ENCODE assay signal across 9 mouse cellular contexts in genomic region chr2:162791374-162792098, GRCm38 (mm10).
DNase-seq lines count a peak whose midpoint lies in the region; ATAC-seq lines count a peak whose summit lies in the region.
"Had no signal": no experiment of that assay in that cellular context is flagged by ENCODE, and none has a peak within 500 bp of the region (broad histone marks: within the 10 kb centered on the region; RNA-seq: fewer than 3 reads in every experiment).

No protein-coding gene starts in this region.

- peak; percentile 6 for DNase-seq in embryonic facial prominence, embryonic 14.5 days (ENCODE audit: low spot score)
- DNase-seq in embryonic facial prominence, embryonic 10.5 days (ENCODE audit: low spot score): no peak
- DNase-seq in midbrain, embryonic 10.5 days (ENCODE audit: low spot score): no peak
- DNase-seq in cerebellum, postnatal 14 days: peak; percentile 66 to 73
- no peak for DNase-seq in kidney, adult 9 months
- no peak for DNase-seq in thymus, adult 18-20 months

- no peaks in the 10 kb centered on the region for H3K36me3 ChIP-seq in embryonic facial prominence, embryonic 14.5 days (ENCODE audit: control insufficient read depth, insufficient read depth, low read length)
- H3K36me3 ChIP-seq in embryonic facial prominence, embryonic 10.5 days (replicated peaks): no peaks in the 10 kb centered on the region
- H3K36me3 ChIP-seq in midbrain, embryonic 13.5 days: no peaks in the 10 kb centered on the region
- no peaks in the 10 kb centered on the region for H3K36me3 ChIP-seq in midbrain, embryonic 10.5 days
- no peaks in the 10 kb centered on the region for H3K36me3 ChIP-seq in limb, embryonic 13.5 days
- H3K36me3 ChIP-seq: embryonic facial prominence, embryonic 15.5 days had no signal

- no peak overlapping the region for H3K4me3 ChIP-seq in embryonic facial prominence, embryonic 14.5 days (ENCODE audit: low read depth, low read length)
- H3K4me3 ChIP-seq in embryonic facial prominence, embryonic 10.5 days: no peak overlapping the region
- no peak overlapping the region for H3K4me3 ChIP-seq in midbrain, embryonic 13.5 days (replicated peaks)
- no peak overlapping the region for H3K4me3 ChIP-seq in midbrain, embryonic 10.5 days
- H3K4me3 ChIP-seq in limb, embryonic 13.5 days: no peak overlapping the region
- H3K4me3 ChIP-seq: embryonic facial prominence, embryonic 15.5 days had no signal

- no peaks in the 10 kb centered on the region for H3K27me3 ChIP-seq in embryonic facial prominence, embryonic 14.5 days (replicated peaks; ENCODE audit: control insufficient read depth, insufficient read depth, low read length)
- H3K27me3 ChIP-seq in embryonic facial prominence, embryonic 10.5 days (replicated peaks; ENCODE audit: low read depth, poor library complexity, severe bottlenecking): no peaks in the 10 kb centered on the region
- H3K27me3 ChIP-seq in midbrain, embryonic 13.5 days: no peaks in the 10 kb centered on the region
- H3K27me3 ChIP-seq in midbrain, embryonic 10.5 days (ENCODE audit: low read depth, poor library complexity, severe bottlenecking): no peaks in the 10 kb centered on the region
- H3K27me3 ChIP-seq in limb, embryonic 13.5 days: no peaks in the 10 kb centered on the region
- H3K27me3 ChIP-seq: embryonic facial prominence, embryonic 15.5 days had no signal

- peaks cover 6% of the 10 kb centered on the region; the same call in 1 of the 2 replicates for H3K4me1 ChIP-seq in embryonic facial prominence, embryonic 14.5 days (ENCODE audit: control insufficient read depth, insufficient read depth, low read length)
- H3K4me1 ChIP-seq in embryonic facial prominence, embryonic 10.5 days: no peaks in the 10 kb centered on the region
- H3K4me1 ChIP-seq in midbrain, embryonic 13.5 days (replicated peaks): peaks cover 13% of the 10 kb centered on the region
- no peaks in the 10 kb centered on the region for H3K4me1 ChIP-seq in midbrain, embryonic 10.5 days
- H3K4me1 ChIP-seq in limb, embryonic 13.5 days: peaks cover 14% of the 10 kb centered on the region
- H3K4me1 ChIP-seq: embryonic facial prominence, embryonic 15.5 days had no signal

- no peak overlapping the region for H3K4me2 ChIP-seq in embryonic facial prominence, embryonic 14.5 days (ENCODE audit: low read depth, low read length)
- peak overlapping the region; percentile 20; the same call in 1 of the 2 replicates for H3K4me2 ChIP-seq in midbrain, embryonic 13.5 days (replicated peaks)
- no peak overlapping the region; the same call in 1 of the 2 replicates for H3K4me2 ChIP-seq in limb, embryonic 13.5 days (replicated peaks)
- H3K4me2 ChIP-seq: embryonic facial prominence, embryonic 15.5 days had no signal

- no peak overlapping the region for H3K9ac ChIP-seq in embryonic facial prominence, embryonic 14.5 days (ENCODE audit: low read depth, low read length)
- no peak overlapping the region for H3K9ac ChIP-seq in midbrain, embryonic 13.5 days (replicated peaks)
- H3K9ac ChIP-seq in limb, embryonic 13.5 days: no peak overlapping the region
- H3K9ac ChIP-seq: embryonic facial prominence, embryonic 15.5 days had no signal

- no peak for ATAC-seq in embryonic facial prominence, embryonic 14.5 days (ENCODE audit: low read depth)
- ATAC-seq in midbrain, embryonic 13.5 days: 0 out of 2 replicates have a peak, but pooled peaks have one; percentile 58
- peak; percentile 40; the same call in 1 of the 2 replicates for ATAC-seq in limb, embryonic 13.5 days (ENCODE audit: low FRiP score, low read depth)

- H3K27ac ChIP-seq in embryonic facial prominence, embryonic 14.5 days (replicated peaks; ENCODE audit: low read depth, low read length): no peak overlapping the region
- H3K27ac ChIP-seq in embryonic facial prominence, embryonic 10.5 days (replicated peaks): no peak overlapping the region
- H3K27ac ChIP-seq in midbrain, embryonic 13.5 days: peak overlapping the region; percentile 65; the same call in 1 of the 2 replicates
- no peak overlapping the region for H3K27ac ChIP-seq in midbrain, embryonic 10.5 days (replicated peaks)
- H3K27ac ChIP-seq in limb, embryonic 13.5 days: no peak overlapping the region; the same call in 1 of the 2 replicates
- H3K27ac ChIP-seq: embryonic facial prominence, embryonic 15.5 days had no signal

- WGBS in embryonic facial prominence, embryonic 14.5 days: 60% methylated on average over 12 of the region's 12 CpGs
- 88% methylated on average over 12 of the region's 12 CpGs for WGBS in embryonic facial prominence, embryonic 10.5 days
- WGBS in midbrain, embryonic 13.5 days: 48% methylated on average over 12 of the region's 12 CpGs
- 89% methylated on average over 12 of the region's 12 CpGs for WGBS in midbrain, embryonic 10.5 days
- 56% methylated on average over 12 of the region's 12 CpGs for WGBS in limb, embryonic 13.5 days

- H3K9me3 ChIP-seq in embryonic facial prominence, embryonic 14.5 days (ENCODE audit: control insufficient read depth, low read length): no peaks in the 10 kb centered on the region
- H3K9me3 ChIP-seq in embryonic facial prominence, embryonic 10.5 days: no peaks in the 10 kb centered on the region
- no peaks in the 10 kb centered on the region for H3K9me3 ChIP-seq in midbrain, embryonic 13.5 days
- no peaks in the 10 kb centered on the region for H3K9me3 ChIP-seq in midbrain, embryonic 10.5 days (replicated peaks)
- H3K9me3 ChIP-seq in limb, embryonic 13.5 days: no peaks in the 10 kb centered on the region
- H3K9me3 ChIP-seq: embryonic facial prominence, embryonic 15.5 days had no signal

Comparison
In these comparisons a context has a peak if more than half of its experiments do, and no peak if none do; other contexts are left out.
1. DNase-seq: peak in embryonic facial prominence, embryonic 14.5 days (single experiment) and cerebellum, postnatal 14 days (2 of 2); none in embryonic facial prominence, embryonic 10.5 days (single experiment), midbrain, embryonic 10.5 days (single experiment), kidney, adult 9 months (single experiment) and thymus, adult 18-20 months (0 of 2).